Mouse (Mus musculus): ENCODE measurements around the gene Top2b.
A peak's percentile ranks its signal among the peaks of the same experiment; 100 is the strongest.

Top2b gene

DNA sequence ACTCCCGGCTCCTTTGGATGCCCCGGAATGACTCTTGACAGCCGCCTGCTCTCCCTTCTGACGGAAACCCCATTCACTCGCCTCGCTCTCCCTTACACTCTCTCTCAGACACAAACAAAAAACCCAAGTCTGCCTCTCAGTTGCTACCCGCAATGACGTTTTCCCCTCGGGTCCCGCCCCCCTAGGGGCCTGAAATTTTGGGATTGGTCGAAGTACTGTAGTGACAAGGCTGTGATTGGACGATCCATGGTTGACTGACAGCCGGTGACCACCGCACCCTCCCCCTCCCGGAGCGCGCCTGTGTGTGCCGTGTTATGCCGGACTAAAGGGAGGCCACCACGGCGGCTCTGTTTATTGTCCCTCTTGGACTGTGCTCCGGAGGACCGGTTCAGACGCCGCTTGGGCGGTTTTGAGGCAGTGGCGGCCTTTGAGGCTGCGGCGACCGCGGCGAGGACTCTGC lies at the start of gene Top2b:
Gene Top2b, plus strand, starts transcription at position 302 of the 460 bp plus-strand sequence.
- peak; percentile 97 for DNase-seq (ENCODE audit: low read depth)

DNA sequence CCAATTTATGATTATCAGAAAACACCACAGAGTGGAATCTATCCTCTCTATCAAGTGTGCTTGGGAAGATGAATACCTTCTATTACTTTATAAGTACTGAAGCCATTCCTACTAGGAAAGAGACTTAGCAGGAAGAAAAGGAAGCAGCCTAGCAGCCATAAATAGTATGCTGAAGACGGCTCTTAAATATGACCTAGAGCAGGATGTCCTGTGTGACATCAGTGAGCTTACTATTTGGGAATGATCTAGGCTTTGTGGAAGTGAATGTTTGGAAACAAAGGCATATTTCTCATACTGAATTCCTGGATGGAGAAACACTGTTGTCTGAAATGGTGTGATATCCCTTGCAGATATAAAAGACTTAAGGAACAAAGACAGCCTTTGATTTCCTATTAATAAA lies 48.3 kb upstream of the Top2b start:
- DNase-seq (ENCODE audit: low read depth): no peak

DNA sequence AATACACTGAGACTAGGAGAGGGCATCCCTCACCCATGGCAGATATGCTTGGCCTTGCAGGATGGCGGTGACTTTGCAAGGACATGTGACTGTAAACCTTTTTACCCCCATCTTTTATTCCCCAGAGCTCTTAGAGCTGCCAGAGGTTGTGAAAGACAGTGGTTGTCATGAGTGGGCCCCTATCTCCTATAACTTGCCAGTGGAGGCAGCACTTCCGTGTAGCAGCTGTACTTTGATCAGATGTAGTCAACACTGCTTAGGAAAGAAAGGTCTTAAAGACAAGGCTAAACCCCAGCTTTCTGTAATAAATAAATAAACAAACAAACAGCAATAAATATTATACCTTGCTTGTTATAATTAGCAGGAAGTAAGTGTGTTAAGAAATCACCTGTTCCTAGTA lies 45.2 kb upstream of the Top2b start:
- DNase-seq (ENCODE audit: low read depth): no peak

DNA sequence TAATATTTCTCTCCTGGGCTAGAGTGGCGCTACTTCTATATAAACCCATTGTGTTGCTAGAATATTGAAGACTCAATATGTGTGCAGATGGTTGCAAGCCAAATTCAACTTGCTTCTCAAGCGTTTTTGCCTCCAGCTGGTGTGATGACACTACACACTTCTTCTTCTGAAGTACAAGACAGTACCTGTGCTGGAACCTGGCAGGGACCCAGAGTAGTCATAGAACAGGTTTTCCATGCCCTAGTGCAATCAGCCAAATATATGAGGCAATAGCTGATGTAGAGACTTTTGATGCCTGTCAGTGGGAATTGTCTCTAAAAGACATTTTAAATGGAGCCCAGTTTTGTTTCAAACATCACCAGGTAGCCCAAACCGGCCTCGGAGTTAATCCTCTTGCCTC lies 40.6 kb upstream of the Top2b start:
- no peak for DNase-seq (ENCODE audit: low read depth)

DNA sequence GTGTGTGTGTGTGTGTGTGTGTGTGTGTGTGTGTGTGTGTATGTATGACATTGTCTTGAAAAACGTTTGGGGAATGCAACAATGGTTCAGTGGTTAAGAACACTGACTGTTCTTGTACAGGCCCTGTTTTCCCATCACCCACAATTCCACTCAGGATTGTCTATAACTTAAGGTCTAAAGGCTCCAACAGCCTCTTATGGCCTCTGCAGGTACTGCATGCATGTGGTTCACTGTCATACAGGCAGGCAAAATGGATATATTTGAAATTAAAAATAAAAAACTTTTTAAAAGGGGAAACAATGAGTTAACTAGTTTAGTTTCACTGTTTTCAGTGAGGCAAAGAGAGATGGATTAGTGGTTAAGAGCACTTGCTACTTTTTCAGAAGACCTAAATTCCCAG lies 39.8 kb upstream of the Top2b start:
- DNase-seq (ENCODE audit: low read depth): no peak

DNA sequence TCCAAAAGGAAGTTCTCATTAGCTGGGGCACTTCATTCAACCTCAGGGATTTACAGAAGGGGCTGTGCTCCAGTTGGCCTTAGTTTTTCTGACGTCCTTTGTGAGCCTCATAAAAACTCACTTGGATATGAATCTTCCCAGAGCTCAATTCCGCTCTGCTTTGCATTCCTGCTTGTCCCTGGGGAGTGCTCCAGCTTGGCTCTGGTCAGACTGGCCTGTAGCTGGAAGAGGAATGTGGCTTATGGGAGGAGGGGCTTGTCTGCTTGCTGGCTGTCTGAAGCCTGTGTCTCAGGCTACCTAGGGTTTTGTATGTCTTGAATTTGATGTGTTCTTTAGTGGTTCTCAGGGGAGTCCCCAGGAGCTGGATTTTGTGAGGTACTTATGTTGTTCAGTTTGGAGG lies 36.4 kb upstream of the Top2b start:
- DNase-seq (ENCODE audit: low read depth): no peak

DNA sequence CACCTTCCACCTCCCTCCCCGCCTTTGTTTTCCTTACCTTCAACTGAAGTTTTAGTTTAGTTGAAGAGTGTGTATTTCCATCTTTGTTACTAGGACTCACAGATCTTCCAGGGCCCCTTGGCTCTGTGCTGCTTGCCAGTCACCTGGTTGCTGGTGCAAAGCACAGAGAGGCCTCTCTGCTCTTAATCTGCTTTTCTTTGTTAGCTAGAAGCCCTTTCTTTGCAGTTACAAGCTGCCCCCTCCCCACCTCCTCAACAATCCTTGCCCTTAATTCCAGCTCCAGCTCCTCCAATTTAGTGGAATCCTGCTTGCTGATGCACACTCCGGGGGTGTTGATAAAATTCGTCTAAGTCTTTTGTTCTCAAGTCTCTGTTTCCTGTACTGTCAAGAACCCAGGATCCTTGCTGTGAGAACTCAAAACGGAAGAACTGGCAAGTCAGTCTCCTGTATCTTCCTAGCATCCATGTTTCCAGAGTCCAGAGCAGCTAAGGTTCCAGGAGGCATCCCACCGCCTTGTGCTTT lies 36.0 kb upstream of the Top2b start:
- no peak for DNase-seq (ENCODE audit: low read depth)

DNA sequence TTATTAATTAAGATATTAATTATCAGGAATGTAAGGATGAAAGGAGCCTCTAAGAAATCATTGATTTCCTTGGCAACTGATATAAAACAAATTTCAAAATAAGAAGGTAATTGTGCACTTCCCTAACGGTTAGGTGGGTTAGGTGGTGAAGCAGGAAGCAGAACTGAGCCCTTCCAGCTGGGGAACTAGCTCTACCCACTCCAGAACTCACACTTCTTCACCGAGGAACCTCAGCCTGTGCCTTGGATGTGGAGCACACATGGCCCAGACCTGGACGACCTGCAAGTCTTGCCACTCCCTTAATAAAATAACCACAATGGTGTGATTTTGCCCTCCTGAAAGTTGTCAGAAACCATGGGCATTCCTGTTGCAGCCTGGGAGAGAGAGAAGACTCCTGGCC lies 35.2 kb upstream of the Top2b start:
- DNase-seq (ENCODE audit: low read depth): no peak

DNA sequence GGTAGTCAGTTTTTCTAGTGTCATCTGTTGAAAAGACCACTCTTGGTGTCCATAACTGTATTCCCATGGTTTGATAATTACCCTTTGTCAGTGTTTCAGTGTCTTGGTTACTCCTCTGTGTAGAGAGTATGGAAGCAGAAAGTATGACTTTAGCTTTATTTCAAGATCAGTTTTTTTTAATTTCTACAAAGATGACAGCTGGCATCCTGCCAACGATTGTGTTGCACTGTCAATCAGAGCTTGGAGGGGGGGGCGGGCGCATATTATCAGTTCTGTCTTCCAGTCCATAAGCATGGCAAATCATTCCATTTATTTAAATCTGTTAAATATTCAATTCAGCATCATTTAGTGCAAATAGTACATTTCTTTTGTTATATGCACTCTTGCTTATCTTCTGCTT lies 30.7 kb upstream of the Top2b start:
- no peak for DNase-seq (ENCODE audit: low read depth)

DNA sequence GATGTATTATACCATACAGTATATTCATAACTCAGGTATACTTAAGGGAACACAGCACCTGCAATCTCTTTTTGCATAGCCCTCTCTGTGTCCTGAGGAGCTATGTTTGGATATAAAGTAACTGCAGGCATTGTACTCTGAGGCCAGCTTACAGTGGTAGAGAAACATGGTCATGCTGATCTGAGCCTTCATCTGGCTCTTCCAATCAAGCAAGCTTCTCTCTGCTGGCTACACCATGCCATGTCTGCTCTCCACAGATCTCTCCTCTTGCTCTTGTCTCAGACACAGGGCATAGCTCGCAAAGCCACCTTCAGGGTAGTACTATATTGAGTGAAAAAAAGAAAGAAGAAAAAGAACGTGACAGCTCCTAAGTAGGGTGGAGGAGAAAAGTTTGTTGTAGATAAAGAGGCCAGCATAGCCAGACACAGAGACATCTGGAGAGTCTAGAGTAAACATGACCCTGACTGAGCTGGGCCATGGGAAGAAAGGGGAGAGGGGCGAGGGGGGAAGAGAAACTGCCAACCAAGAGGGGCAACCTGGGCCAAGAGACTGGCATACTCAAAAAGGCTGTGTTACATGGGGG lies 29.1 kb upstream of the Top2b start:
- no peak for DNase-seq (ENCODE audit: low read depth)

DNA sequence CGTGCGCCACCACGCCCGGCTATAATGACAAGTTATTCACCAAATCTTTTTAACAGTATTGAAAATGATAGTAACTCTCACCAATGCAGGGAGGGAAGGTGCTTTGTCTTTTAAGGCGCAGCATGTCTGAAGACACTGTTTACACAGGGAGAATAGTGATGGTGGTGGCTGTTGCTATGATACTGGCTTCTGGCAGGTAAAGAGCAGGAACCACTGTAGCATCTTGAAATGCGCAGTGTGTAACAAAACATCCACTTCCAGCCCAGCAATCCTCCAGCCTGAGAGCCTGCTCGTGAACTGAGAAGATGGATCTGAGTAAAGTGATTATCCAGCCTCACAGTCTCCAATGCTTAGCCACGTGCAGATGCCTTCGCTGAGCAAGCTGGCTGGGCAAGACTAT lies 17.5 kb upstream of the Top2b start:
- no peak for DNase-seq (ENCODE audit: low read depth)

DNA sequence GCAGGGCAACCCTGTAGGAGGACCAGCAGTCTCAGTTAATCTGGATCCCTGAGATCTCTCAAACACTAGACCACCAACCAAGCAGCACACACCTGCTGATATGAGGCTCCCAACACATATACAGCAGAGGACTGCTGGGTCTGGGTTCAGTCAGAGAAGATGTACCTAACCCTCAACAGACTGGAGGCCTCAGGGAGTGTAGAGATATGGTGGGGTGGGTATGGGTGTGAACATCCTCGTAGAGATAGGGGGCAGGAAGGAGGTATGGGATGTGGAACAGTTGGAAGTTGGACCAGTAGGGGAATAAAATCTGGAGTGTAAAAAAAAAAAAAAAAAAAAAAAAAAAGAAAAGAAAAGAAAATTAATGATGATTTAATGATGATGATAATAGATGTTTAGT lies 5.3 kb upstream of the Top2b start:
- DNase-seq (ENCODE audit: low read depth): no peak

DNA sequence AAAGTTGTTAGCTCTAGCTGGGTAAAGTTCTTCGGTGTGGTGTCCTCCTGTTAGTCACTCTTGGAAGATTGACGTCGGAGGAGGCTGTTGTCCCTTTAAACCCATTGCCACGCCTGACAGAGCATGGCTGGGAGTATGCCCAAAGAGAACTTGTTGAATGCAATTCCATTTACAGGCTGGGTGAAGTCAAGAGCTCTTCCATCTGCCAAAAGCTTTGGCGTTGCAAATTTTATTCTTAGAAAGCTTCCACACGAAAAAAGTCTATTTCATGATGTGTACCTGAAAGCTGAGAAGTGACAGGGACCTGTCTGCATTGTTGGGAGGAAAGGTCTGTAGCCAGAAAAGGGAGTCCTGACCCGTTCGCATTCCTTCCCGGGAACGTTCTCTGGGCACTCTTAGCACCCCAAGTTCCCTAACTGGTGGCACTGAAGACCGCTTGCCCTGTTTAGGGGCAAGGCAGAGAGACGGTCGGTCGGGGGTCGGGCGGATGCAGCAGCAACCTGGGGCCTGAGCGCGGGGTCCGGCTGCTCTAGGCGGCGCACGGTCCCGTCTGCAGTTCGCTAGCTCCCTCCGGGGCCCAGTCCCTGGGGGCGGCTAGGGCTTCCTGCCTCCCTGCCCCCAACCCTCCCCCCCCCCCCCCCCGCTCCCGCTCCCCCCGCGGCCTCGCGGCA lies 683 bp upstream of the Top2b start:
- DNase-seq (ENCODE audit: low read depth): peak; percentile 67

DNA sequence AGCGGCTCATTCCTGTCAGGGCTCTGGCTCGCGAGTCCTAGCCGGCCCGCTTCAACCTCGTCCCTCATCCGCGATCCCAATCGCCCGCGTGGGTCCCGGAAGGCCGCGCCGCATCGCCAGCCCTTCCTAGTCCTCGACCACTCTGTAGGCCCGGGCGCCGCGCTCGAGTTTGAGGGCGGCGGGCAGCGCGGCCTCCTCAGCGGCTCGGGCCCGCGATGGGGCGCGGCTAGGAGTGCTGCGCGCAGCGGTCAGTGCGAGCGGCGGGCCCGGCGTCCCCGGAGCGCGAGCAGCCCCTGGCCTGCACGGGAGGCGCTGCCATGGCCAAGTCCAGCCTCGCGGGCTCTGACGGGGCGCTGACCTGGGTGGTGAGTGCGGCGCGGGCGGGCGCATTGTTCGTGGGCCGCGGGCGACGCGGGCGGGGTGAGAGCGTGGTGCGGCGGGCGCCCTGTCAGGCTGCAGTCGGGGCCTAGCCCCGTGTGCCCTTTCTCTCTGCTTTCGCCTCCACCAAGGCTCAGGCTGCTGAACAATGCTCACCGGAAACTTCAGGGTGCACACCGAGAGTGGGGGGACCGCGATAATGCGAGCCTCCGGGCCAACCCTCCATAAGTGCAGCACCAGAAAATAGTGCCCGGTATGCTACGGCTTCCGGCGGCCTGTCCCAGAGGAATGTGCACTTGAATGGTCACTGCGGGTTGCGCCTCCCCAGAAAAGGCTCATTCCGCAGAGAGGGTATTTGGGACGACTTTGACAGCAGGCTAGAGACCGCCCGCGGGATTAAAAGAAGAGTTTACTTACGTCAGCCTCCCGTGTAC lies 589 bp downstream of the Top2b start:
- DNase-seq (ENCODE audit: low read depth): peak; percentile 58

DNA sequence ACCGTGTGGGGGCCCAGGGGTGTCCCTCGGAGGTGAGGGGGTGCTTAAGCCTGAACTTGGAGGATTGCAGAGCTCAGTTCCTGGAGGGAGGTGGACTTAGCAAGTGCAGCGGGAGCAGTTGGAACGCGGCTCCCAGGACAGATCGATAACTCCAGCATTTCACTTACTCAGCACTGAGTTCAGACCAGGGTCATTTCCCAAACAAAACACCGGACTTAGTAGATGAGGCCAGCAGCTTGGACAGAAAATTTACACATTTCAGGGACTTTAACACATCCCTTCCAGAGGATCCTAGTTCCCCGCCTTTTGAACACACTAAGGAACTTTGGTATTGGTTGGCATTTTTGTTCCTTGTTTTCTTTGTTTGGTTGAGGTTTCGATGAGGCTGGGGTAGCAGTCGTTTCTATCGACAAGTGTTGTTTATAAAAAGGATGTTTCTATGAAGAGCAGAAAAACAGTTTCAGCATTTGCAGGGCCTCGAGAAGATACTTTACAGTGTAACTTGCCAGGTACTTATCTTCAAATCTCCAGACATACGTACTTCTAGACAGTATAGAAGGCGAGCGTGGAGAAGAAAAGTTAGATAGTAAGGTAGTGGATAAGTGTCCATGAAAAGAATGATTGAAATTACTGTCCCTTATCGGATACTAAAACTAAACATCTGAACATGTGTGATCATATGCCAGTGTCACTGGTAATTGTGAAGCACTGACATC lies 1.4 kb downstream of the Top2b start:
- no peak for DNase-seq (ENCODE audit: low read depth)

DNA sequence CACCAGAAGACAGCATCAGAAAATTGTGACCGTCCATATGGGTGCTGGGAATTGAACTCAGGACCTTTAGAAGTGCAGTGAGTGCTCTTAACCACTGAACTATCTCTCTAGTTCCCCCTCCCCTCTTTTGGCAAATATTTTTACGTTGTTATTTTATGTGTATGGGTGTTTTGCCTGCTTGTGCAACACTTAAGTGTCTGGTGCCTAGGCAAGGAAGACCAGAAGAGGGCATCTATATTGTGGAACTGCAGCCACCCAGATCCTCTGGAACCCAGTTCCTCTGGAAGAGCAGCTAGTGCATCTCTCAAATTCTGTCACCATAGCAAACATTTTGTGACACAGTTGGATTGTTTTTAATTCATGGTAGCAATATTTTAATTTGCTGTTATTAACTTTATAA lies 2.0 kb downstream of the Top2b start:
- peak; percentile 41 for DNase-seq (ENCODE audit: low read depth)

DNA sequence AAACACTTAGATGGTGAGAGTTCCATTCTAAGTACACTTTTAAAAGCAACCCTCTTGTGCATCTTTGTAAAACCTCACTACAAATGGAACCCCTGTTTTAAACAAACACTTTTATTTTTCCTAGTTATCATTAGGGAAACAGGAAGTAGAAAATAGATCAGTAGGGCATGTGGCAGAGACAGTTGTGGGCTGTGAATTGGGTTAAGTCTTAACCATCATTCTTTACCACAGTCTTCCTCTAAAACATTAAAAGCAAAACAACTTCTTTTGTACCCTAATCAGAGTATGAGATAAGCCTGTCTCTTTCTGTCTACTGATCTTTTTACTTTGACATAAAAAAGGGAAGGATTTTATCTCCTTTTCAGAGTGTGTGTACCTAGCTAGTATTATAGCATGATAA lies 7.8 kb downstream of the Top2b start:
- DNase-seq (ENCODE audit: low read depth): peak; percentile 53

DNA sequence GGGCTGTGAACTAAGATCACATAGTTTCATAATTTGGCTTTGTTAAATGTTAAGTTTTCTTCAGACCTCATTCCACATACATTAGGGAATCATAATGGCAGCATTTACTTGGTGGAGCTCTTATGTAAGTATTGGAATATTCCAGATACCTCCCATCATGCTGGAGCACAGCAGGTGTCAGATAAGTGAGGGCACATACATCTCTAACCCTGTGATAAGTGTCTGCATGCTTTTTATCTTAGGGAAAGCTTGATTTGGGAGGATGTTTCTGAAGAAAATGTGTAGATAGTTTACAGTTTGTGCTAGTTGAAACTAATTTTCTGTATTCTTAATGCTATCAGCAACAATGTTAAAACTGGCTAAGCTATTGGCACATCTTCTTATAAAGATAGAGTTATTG lies 8.2 kb downstream of the Top2b start:
- no peak for DNase-seq (ENCODE audit: low read depth)

DNA sequence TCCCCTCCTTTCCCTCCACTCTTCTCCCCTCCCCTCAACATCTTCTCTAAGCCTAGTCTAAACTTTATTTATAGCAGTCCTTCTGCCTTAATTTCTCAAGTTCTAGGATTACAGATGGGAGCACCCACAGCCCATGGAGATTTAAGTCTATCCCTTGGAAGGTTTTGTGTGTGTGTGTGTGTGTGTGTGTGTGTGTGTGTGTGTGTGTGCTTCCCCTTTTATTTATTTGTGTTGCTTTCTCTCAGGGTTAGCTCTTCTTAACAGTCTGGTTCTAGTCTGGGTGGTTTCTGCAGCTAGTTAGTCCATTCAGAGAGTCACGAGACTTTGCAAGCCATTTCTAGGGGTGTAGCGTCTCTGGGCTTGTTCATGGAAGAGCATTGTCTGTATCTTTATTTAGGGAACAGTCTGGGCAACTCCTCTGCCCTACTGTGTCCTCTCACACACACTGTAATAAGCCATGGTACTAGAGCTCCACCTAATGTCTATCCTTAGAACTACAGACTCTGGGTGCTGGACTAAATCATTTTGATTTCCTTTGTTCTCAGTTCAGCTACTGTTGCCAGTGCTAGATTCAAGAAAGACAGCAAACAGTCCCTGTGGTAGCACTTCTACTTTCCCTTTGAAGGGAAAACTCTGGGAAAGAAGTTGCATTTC lies 15.1 kb downstream of the Top2b start:
- DNase-seq (ENCODE audit: low read depth): peak; percentile 86

DNA sequence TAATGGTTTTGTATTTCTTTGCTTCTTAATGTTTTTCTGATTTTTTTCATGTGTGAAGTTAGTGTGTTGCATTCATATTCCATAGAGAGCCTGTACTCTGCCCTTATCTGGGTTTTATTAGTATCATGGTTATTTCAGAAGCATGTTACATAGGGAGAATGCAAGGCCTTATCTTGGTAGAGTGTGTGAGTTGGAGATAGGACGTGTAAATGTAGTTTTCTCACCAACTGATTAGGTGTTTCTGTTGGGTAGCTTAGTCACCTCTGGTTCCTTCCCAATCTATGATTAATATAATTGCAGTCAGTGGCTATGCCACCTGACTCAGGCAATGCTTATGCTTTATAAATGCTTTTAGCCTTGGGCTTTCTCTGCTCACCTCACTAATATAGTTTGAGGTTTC lies 19.8 kb downstream of the Top2b start:
- DNase-seq (ENCODE audit: low read depth): peak; percentile 27

DNA sequence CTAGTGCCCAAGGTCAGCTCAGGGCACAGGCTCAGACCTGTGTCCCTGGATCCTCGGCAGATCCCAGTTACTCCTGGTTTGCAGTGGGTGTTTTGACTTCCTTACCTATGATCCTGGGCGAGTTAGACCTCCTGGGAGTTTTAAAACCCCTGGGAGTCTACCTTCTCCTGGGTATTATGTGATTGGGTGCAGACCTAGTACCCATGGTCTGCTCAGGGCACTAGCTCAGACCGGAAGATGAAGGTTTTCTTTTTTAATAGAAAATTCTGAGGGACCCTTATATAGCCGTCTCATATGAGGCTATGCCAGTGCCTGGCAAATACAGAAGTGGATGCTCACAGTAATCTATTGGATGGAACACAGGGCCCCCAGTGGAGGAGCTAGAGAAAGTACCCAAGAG lies 40.2 kb downstream of the Top2b start:
- no peak for DNase-seq (ENCODE audit: low read depth)

DNA sequence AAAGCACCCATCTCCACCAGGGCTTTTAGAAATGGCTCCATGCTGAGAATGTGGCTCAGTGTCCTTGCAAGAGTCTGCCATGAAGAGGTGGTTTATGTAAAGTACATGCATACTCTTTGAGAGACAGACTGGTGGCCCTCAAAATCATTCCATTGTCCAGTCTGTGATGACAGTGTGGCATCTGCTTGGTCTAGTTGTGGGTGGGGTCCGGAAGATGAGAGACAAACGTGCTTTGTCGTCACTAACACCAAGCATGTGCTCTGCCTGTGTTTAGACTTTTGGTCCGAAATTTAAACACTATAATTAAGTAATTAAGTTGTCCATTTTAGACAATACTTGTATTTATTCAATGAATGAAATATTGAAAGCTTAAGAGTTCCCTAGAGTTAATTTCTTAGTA lies 49.2 kb downstream of the Top2b start:
- DNase-seq (ENCODE audit: low read depth): no peak

All from 416B (cell line).